Mouse (Mus musculus): Measurements from ENCODE around the gene Setx. TPM values are rescaled to one million over a fixed set of nuclear protein-coding genes. Genes with fewer than 3 reads are reported as not detected.
A peak's percentile ranks its signal among the peaks of the same experiment; 100 is the strongest.

Setx gene
- polyA plus RNA-seq, 1 experiment from 2014 or later: 10.0 TPM

GRCm38 (mm10) chr2:29201223-29201955 lies 77.4 kb downstream of the Setx start:
- 64% methylated on average over 11 of the region's 11 CpGs for WGBS
- H3K36me3 ChIP-seq: no peaks in the 10 kb centered on the region
- 0 out of 2 replicates have a peak, but pooled peaks cover 6% of the 10 kb centered on the region for H3K4me1 ChIP-seq
- H3K9me3 ChIP-seq: no peaks in the 10 kb centered on the region
- no peak overlapping the region for H3K27ac ChIP-seq
- no peak for DNase-seq (ENCODE audit: low spot score)
- H3K4me3 ChIP-seq: no peak overlapping the region
- H3K27me3 ChIP-seq (ENCODE audit: insufficient read depth, poor library complexity, severe bottlenecking): peaks cover 80% of the 10 kb centered on the region

- 0 out of 2 replicates have a peak, but pooled peaks cover 6% of the 10 kb centered on the region for H3K4me1 ChIP-seq
- H3K27ac ChIP-seq: no peak overlapping the region; the same call in 1 of the 2 replicates
- peaks cover 52% of the 10 kb centered on the region for H3K27me3 ChIP-seq (ENCODE audit: insufficient read depth, poor library complexity, severe bottlenecking)
- no peaks in the 10 kb centered on the region for H3K9me3 ChIP-seq
- H3K36me3 ChIP-seq: no peaks in the 10 kb centered on the region
- no peak overlapping the region for H3K4me3 ChIP-seq
- WGBS: 27% methylated on average over 8 of the region's 8 CpGs
- DNase-seq (ENCODE audit: low spot score): no peak
Measured at GRCm38 (mm10) chr2:29206156-29206555, 82.2 kb downstream of the Setx start.

GRCm38 (mm10) chr2:29216286-29217012 lies 92.5 kb downstream of the Setx start:
- 52% methylated on average over 8 of the region's 8 CpGs for WGBS
- Histone ChIP-seq H3K4me3 (no peak overlapping the region), H3K9me3 (no peaks in the 10 kb centered on the region), H3K27ac (no peak overlapping the region), H3K27me3 (ENCODE audit: insufficient read depth, poor library complexity, severe bottlenecking) (peaks cover 7% of the 10 kb centered on the region), H3K4me1 (peaks cover 5% of the 10 kb centered on the region; the same call in 1 of the 2 replicates), H3K36me3 (no peaks in the 10 kb centered on the region)
- DNase-seq (ENCODE audit: low spot score): no peak

GRCm38 (mm10) chr2:29217042-29217441 lies 93.1 kb downstream of the Setx start:
- DNase-seq (ENCODE audit: low spot score): no peak
- Histone ChIP-seq H3K27me3 (ENCODE audit: insufficient read depth, poor library complexity, severe bottlenecking) (peaks cover 7% of the 10 kb centered on the region), H3K4me3 (no peak overlapping the region), H3K36me3 (no peaks in the 10 kb centered on the region), H3K27ac (no peak overlapping the region), H3K4me1 (peaks cover 6% of the 10 kb centered on the region), H3K9me3 (no peaks in the 10 kb centered on the region)
- WGBS: 77% methylated on average over 5 of the region's 5 CpGs

- 66% methylated on average over 10 of the region's 10 CpGs for WGBS
- Histone ChIP-seq H3K9me3 (no peaks in the 10 kb centered on the region), H3K27me3 (ENCODE audit: insufficient read depth, poor library complexity, severe bottlenecking) (peaks cover 7% of the 10 kb centered on the region), H3K27ac (0 out of 2 replicates have a peak overlapping the region, but pooled peaks have one; percentile 25), H3K4me3 (no peak overlapping the region), H3K36me3 (no peaks in the 10 kb centered on the region), H3K4me1 (peaks cover 13% of the 10 kb centered on the region)
- no peak for DNase-seq (ENCODE audit: low spot score)
Measured at GRCm38 (mm10) chr2:29217897-29218296, 93.9 kb downstream of the Setx start.

- peaks cover 13% of the 10 kb centered on the region for H3K4me1 ChIP-seq
- H3K36me3 ChIP-seq: no peaks in the 10 kb centered on the region
- H3K9me3 ChIP-seq: no peaks in the 10 kb centered on the region
- no peak for DNase-seq (ENCODE audit: low spot score)
- no peak overlapping the region for H3K27ac ChIP-seq
- peaks cover 13% of the 10 kb centered on the region for H3K27me3 ChIP-seq (ENCODE audit: insufficient read depth, poor library complexity, severe bottlenecking)
- no peak overlapping the region for H3K4me3 ChIP-seq
- 80% methylated on average over 5 of the region's 5 CpGs for WGBS
Measured at GRCm38 (mm10) chr2:29218831-29219230, 94.8 kb downstream of the Setx start.

GRCm38 (mm10) chr2:29222302-29222701 lies 98.3 kb downstream of the Setx start:
- 0 out of 2 replicates have a peak overlapping the region, but pooled peaks have one; percentile 3 for H3K27ac ChIP-seq
- no peaks in the 10 kb centered on the region for H3K9me3 ChIP-seq
- no peak overlapping the region for H3K4me3 ChIP-seq
- peaks cover 8% of the 10 kb centered on the region for H3K4me1 ChIP-seq
- DNase-seq (ENCODE audit: low spot score): no peak
- H3K27me3 ChIP-seq (ENCODE audit: insufficient read depth, poor library complexity, severe bottlenecking): peaks cover 17% of the 10 kb centered on the region
- no peaks in the 10 kb centered on the region for H3K36me3 ChIP-seq
- 5% methylated on average over 4 of the region's 4 CpGs for WGBS

- no peaks in the 10 kb centered on the region for H3K9me3 ChIP-seq
- peaks cover 8% of the 10 kb centered on the region for H3K4me1 ChIP-seq
- 44% methylated on average over 7 of the region's 7 CpGs for WGBS
- H3K36me3 ChIP-seq: no peaks in the 10 kb centered on the region
- no peak for DNase-seq (ENCODE audit: low spot score)
- H3K27me3 ChIP-seq (ENCODE audit: insufficient read depth, poor library complexity, severe bottlenecking): peaks cover 18% of the 10 kb centered on the region
- 0 out of 2 replicates have a peak overlapping the region, but pooled peaks have one; percentile 18 for H3K27ac ChIP-seq
- H3K4me3 ChIP-seq: no peak overlapping the region
Measured at GRCm38 (mm10) chr2:29223591-29224262, 99.7 kb downstream of the Setx start.

- H3K9me3 ChIP-seq: no peaks in the 10 kb centered on the region
- peaks cover 31% of the 10 kb centered on the region for H3K27me3 ChIP-seq (ENCODE audit: insufficient read depth, poor library complexity, severe bottlenecking)
- no peak overlapping the region for H3K4me3 ChIP-seq
- no peak for DNase-seq (ENCODE audit: low spot score)
- H3K4me1 ChIP-seq: peaks cover 8% of the 10 kb centered on the region
- no peak overlapping the region for H3K27ac ChIP-seq
- WGBS: 76% methylated on average over 4 of the region's 4 CpGs
- H3K36me3 ChIP-seq: no peaks in the 10 kb centered on the region
Measured at GRCm38 (mm10) chr2:29226671-29227070, 102.7 kb downstream of the Setx start.

GRCm38 (mm10) chr2:29230191-29230835 lies 106.3 kb downstream of the Setx start:
- H3K27ac ChIP-seq: no peak overlapping the region
- no peaks in the 10 kb centered on the region for H3K36me3 ChIP-seq
- DNase-seq (ENCODE audit: low spot score): no peak
- H3K27me3 ChIP-seq (ENCODE audit: insufficient read depth, poor library complexity, severe bottlenecking): peaks cover 25% of the 10 kb centered on the region; the same call in 1 of the 2 replicates
- no peak overlapping the region for H3K4me3 ChIP-seq
- H3K9me3 ChIP-seq: no peaks in the 10 kb centered on the region
- H3K4me1 ChIP-seq: no peaks in the 10 kb centered on the region
- WGBS: 56% methylated on average over 9 of the region's 9 CpGs

All from heart, embryonic 10.5 days (tissue).